Mouse (Mus musculus) macrophage (primary cell): ENCODE data around the gene Mrps12. TPM values are rescaled to one million over a fixed set of nuclear protein-coding genes. Genes with fewer than 3 reads are reported as not detected.
"Not testable (repeated sequence)": the region's sequence is repeated elsewhere in the genome, so short reads cannot be mapped to it uniquely, and the experiment has no call there.

Source experiments
- H3K27ac ChIP-seq: fragments of 350-480 bp; formaldehyde crosslinking; 2 replicates; pipeline ENCODE4 v1.9.0; 2021
- H3K36me3 ChIP-seq: fragments of 350-480 bp; formaldehyde crosslinking; 2 replicates; pipeline ENCODE4 v1.9.0; 2021; ENCODE audit errors: inconsistent target
- H3K4me3 ChIP-seq: fragments of 350-480 bp; formaldehyde crosslinking; 2 replicates; pipeline ENCODE4 v1.9.0; 2021; ENCODE audit errors: inconsistent target
- H3K79me2 ChIP-seq: fragments of 350-480 bp; formaldehyde crosslinking; 2 replicates; pipeline ENCODE4 v1.9.0; 2021; ENCODE audit errors: inconsistent target
- WGBS: methylation state at CpG from one replicate; pipeline ENCODE4 v1.1.7; 2026; ENCODE audit warnings: inconsistent platforms; ENCODE audit not compliant: missing documents; 5-methylcytosine and 5-hydroxymethylcytosine counted together
- polyA plus RNA-seq: library from polyadenylated mRNA; stranded (reverse); fragments of 250-400 nt; gene quantifications from 3 replicates; pipeline ENCODE4 v1.2.4, GENCODE M21; 2018; ENCODE audit warnings: inconsistent platforms

Mrps12 gene
- polyA plus RNA-seq, 1 experiment from 2014 or later = 30.6 TPM

GRCm38 (mm10) chr7:28709454-28709853 is 32.2 kb downstream of the Mrps12 start:
- Histone ChIP-seq H3K36me3 (no peaks in the 10 kb centered on the region), H3K27ac (no peak overlapping the region), H3K79me2 (no peaks in the 10 kb centered on the region), H3K4me3 (no peak overlapping the region)

- Histone ChIP-seq H3K27ac (no peak overlapping the region), H3K79me2 (no peaks in the 10 kb centered on the region), H3K4me3 (no peak overlapping the region), H3K36me3 (no peaks in the 10 kb centered on the region)
- WGBS = 11% methylated on average over 8 of the region's 9 CpGs
These were observed 38.9 kb downstream of the Mrps12 start for GRCm38 (mm10) chr7:28702601-28703143.

- H3K79me2 ChIP-seq, H3K27ac ChIP-seq, H3K36me3 ChIP-seq, H3K4me3 ChIP-seq: not testable (repeated sequence)
- 92% methylated on average over 11 of the region's 12 CpGs for WGBS
These were observed 40.3 kb downstream of the Mrps12 start for GRCm38 (mm10) chr7:28701306-28701705.

GRCm38 (mm10) chr7:28700269-28700668 is 41.4 kb downstream of the Mrps12 start:
- H3K27ac ChIP-seq = no peak overlapping the region
- 94% methylated on average over 4 of the region's 4 CpGs for WGBS
- no peak overlapping the region for H3K4me3 ChIP-seq
- no peaks in the 10 kb centered on the region for H3K79me2 ChIP-seq
- no peaks in the 10 kb centered on the region for H3K36me3 ChIP-seq

GRCm38 (mm10) chr7:28697277-28697676 is 44.3 kb downstream of the Mrps12 start:
- H3K79me2 ChIP-seq = no peaks in the 10 kb centered on the region
- no peak overlapping the region for H3K4me3 ChIP-seq
- H3K27ac ChIP-seq = no peak overlapping the region
- WGBS = 94% methylated on average over 11 of the region's 11 CpGs
- no peaks in the 10 kb centered on the region for H3K36me3 ChIP-seq

GRCm38 (mm10) chr7:28694966-28695511 is 46.6 kb downstream of the Mrps12 start:
- Histone ChIP-seq H3K27ac (no peak overlapping the region), H3K4me3 (no peak overlapping the region), H3K79me2 (no peaks in the 10 kb centered on the region), H3K36me3 (no peaks in the 10 kb centered on the region)
- 38% methylated on average over 7 of the region's 8 CpGs for WGBS

- Histone ChIP-seq H3K36me3 (no peaks in the 10 kb centered on the region), H3K27ac (no peak overlapping the region), H3K4me3 (no peak overlapping the region), H3K79me2 (no peaks in the 10 kb centered on the region)
- 26% methylated on average over 14 of the region's 14 CpGs for WGBS
These were observed 47.2 kb downstream of the Mrps12 start for GRCm38 (mm10) chr7:28694423-28694822.

GRCm38 (mm10) chr7:28693321-28693966 is 48.2 kb downstream of the Mrps12 start:
- no peaks in the 10 kb centered on the region for H3K79me2 ChIP-seq
- H3K36me3 ChIP-seq = no peaks in the 10 kb centered on the region
- H3K27ac ChIP-seq = no peak overlapping the region
- 4% methylated on average over 35 of the region's 38 CpGs for WGBS
- no peak overlapping the region for H3K4me3 ChIP-seq

GRCm38 (mm10) chr7:28692545-28693320 is 48.9 kb downstream of the Mrps12 start, which contains the start of gene Fbxo27:
Fbxo27 (plus strand) TSS chr7:28692849.
- Histone ChIP-seq H3K4me3 (no peak within 1 kb of the TSS), H3K79me2 (no peaks in the 10 kb centered on the region), H3K27ac (no peak within 1 kb of the TSS), H3K36me3 (no peaks in the 10 kb centered on the region)
- 67% methylated on average over 30 of the region's 30 CpGs for WGBS

- Histone ChIP-seq H3K36me3 (no peaks in the 10 kb centered on the region), H3K4me3 (no peak overlapping the region), H3K27ac (no peak overlapping the region), H3K79me2 (no peaks in the 10 kb centered on the region)
- WGBS = 92% methylated on average over 7 of the region's 7 CpGs
These were observed 50.5 kb downstream of the Mrps12 start for GRCm38 (mm10) chr7:28691075-28691474.

Other genes with a start within 250 kb of the Mrps12 start
- not detected in 3 replicates for gene Ifnl2, start 231.4 kb downstream of the Mrps12 start, polyA plus RNA-seq
- gene Ifnl3, start 219.0 kb downstream of the Mrps12 start, polyA plus RNA-seq = not detected in 3 replicates
- not detected in 3 replicates for gene Sycn, start 200.9 kb downstream of the Mrps12 start, polyA plus RNA-seq
- gene Nccrp1, start 194.6 kb downstream of the Mrps12 start, polyA plus RNA-seq = not detected in 3 replicates
- 24.6 to 26.8 TPM (median 25.5 TPM) in 3 replicates for gene Samd4b, start 143.7 kb downstream of the Mrps12 start, polyA plus RNA-seq
- 7.4 to 9.1 TPM (median 7.5 TPM) in 3 replicates for gene Pak4, start 143.6 kb downstream of the Mrps12 start, polyA plus RNA-seq
- gene Acp7, start 110.5 kb downstream of the Mrps12 start, polyA plus RNA-seq = not detected in 3 replicates
- not detected in 3 replicates for gene Fbxo27, start 49.0 kb downstream of the Mrps12 start, polyA plus RNA-seq
- gene Fbxo17, start 25.0 kb downstream of the Mrps12 start, polyA plus RNA-seq = 0.09 TPM in 1 of 3 replicates, not detected in the others
- 4.6 to 7.1 TPM (median 5.6 TPM) in 3 replicates for gene Sars2, start 172 bp upstream of the Mrps12 start, polyA plus RNA-seq
- not detected in 3 replicates for gene Ccer2, start 14.4 kb upstream of the Mrps12 start, polyA plus RNA-seq
- 103 to 230 TPM (median 168 TPM) in 3 replicates for gene Sirt2, start 24.9 kb upstream of the Mrps12 start, polyA plus RNA-seq
- gene Nfkbib, start 25.7 kb upstream of the Mrps12 start, polyA plus RNA-seq = 29.5 to 40.8 TPM (median 37.9 TPM) in 3 replicates
- gene Rinl, start 47.1 kb upstream of the Mrps12 start, polyA plus RNA-seq = 21.6 to 44.7 TPM (median 44.4 TPM) in 3 replicates
- gene Hnrnpl, start 66.7 kb upstream of the Mrps12 start, polyA plus RNA-seq = 170 to 242 TPM (median 175 TPM) in 3 replicates
- 92.1 to 101 TPM (median 96.5 TPM) in 3 replicates for gene Ech1, start 83.4 kb upstream of the Mrps12 start, polyA plus RNA-seq
- 0.96 to 1.1 TPM (median 1.1 TPM) in 3 replicates for gene Lgals4, start 92.0 kb upstream of the Mrps12 start, polyA plus RNA-seq
- gene Lgals7, start 122.0 kb upstream of the Mrps12 start, polyA plus RNA-seq = not detected in 3 replicates
- 0.22 TPM in 1 of 3 replicates, not detected in the others for gene Capn12, start 139.6 kb upstream of the Mrps12 start, polyA plus RNA-seq
- gene Actn4, start 220.5 kb upstream of the Mrps12 start, polyA plus RNA-seq = 117 to 186 TPM (median 183 TPM) in 3 replicates
- 201 to 248 TPM (median 241 TPM) in 3 replicates for gene Eif3k, start 240.0 kb upstream of the Mrps12 start, polyA plus RNA-seq
- 3.7 to 5.2 TPM (median 4.7 TPM) in 3 replicates for gene Map4k1, start 240.2 kb upstream of the Mrps12 start, polyA plus RNA-seq